Mouse (Mus musculus): ENCODE data around the gene Plxnb2.

Gene Plxnb2

DNA sequence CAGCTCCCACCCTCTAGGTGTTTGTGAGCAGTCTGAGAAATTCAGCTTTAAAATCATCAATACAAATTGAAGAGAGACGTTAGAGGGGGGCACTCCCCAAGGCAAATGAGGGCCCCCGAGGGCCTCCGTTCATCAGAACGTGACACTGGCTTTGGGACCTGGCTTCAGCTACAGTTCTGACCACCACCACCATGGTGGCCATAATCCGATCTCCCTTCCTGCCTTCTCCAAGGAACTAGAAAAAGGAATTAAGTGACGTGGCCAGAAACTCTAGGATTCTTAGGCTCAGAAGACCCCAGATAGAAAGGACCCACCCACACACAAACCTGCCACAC lies 991 bp downstream of the Plxnb2 start:
- no peak for DNase-seq (ENCODE audit: low spot score)

DNA sequence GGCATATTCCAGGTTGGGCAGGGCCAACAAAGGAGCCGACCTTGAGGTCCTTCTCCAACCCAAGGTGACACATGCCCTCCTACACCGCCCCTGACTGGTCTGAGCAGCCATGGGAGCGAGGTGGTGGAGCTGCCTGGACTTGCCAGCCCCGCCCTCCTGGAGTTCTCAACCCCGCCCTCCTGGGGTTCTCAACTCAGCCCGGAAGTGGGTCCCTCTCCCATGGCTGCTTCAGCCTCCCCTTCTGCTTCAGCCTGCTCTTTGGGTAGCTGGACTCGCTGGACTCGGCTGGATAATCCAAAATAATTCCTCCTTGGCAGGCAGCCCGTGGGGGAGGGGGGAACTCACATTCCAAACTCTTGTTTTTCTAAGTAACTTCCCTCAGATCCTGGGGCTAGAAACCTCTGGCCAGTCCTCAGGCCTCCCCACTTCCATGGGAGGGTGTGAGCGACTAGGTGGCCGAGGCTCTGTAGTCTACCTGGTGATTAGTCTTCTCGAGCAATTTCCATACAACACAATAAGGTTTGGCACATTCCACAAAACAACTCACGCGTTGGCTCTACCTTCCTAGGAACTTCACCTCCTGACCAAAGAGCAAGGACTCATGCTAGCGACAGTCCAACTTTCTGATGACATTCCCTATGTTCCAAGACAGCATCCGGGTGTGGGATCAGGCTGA lies 1.5 kb downstream of the Plxnb2 start:
- peak; percentile 65 for DNase-seq (ENCODE audit: low spot score)

DNA sequence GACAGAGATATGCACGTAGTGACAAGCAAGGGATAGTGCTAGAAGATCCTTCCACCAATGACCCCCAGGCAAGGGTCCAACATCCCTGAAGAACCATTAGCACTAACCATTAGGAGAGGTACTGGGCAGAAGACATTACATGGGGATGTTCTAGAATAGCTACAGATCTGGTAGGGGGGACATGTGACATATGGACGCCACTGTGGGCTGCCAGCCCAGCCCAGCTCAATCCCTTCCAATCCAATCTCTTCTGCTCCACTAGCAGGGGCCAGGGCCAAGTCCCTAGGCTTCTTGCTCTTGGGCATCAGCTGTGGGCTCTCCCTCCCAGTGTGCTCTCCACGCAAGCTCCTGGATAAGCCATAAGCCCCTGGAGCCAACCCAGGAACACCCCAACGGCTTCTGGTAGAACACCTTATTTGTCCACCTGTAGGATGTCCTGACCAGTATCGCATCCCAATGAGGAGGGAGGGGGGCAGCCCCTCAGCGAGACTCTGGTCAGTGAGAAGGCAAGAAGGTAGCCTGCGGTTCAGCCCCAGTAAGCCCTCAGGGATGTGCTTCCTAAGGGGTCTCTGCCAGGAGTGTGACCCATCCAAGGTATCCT lies 2.2 kb downstream of the Plxnb2 start:
- DNase-seq (ENCODE audit: low spot score), result no peak

DNA sequence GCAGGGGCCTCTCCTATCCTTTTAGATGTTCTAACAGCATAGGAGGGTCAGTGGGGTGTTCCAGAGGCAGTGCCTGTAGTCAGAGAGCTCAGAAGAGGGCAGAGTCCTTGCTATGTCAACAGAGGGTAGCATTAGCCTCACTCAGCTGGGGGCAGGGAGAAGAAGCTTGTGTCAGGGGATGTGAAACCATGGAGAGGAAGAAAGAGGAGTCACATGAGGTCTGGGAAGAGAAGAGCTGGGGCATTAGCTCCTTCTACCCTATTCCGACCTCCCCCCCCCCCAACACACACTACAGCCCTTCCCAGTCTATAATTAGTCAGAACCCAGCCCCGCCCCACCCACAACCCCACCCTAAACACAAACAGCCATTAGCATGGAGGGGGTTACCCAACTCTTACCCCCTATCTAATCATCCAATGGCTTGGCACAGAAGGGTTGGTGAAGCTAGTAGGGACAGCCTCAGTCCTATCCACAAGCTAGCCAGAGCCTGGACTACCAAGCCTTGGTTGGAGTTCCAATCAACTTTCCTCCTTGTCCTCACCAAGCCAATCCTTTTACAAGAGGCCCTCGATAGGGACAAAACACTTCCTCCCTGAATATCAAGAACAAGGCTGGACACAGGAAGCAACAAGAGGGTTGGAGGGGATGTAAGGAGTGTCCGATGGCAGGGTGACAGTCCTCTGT lies 2.9 kb downstream of the Plxnb2 start:
- no peak for DNase-seq (ENCODE audit: low spot score)

DNA sequence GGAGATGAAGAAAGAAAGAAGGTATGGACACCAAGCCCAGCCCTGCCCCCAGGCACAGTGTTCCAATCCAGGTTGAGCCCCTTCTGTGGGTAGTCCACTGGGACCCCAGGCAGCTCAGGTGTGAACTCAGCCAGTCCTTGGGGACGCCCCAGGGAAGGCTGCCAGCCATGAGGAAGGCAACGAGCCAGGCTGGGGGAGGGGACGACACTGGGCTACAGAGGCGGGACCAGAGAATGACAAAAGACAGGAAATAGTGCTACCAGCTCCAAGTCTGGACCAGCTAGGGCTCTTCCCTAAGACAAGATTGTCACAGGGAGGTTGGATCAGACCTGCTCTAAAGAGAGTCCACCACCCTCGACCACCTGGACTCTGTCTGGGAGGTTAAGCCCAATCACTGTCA lies 3.5 kb downstream of the Plxnb2 start:
- peak; percentile 84 for DNase-seq (ENCODE audit: low spot score)

DNA sequence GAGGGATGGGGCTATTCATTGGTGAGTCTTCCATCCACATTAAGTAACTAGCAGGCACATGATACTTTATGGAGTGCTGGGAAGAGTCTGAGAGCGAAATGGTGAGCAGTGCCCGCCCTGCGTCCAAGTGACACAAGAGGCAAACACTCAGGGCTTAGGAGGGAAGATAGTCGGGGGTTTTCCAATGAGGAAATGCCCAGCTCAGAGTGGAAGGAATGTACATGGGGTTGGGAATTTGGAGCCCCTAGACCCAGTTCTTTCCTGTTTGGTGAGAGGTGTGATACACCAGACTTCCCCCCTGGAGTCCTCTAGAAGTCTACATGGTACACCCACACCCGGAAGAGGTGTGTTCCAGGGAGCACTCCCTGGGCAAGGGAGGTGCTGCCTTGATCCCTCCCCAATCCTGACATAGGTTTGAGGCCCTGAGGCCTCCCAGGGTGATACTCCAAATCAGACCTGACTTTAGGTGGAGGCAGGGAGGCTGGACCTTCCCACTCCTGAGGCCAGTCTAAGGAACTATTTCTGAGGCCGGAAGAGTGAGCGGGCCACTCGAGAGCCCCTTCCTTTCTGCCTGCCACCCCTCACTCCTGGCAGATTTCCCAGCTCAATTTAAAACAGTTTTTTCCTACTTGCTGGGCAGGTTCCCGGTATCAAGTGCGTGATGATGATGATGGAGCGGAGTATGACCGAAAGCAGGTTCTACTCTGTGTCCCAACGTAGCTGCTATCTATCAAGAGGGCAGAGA lies 5.0 kb downstream of the Plxnb2 start:
- no peak for DNase-seq (ENCODE audit: low spot score)

DNA sequence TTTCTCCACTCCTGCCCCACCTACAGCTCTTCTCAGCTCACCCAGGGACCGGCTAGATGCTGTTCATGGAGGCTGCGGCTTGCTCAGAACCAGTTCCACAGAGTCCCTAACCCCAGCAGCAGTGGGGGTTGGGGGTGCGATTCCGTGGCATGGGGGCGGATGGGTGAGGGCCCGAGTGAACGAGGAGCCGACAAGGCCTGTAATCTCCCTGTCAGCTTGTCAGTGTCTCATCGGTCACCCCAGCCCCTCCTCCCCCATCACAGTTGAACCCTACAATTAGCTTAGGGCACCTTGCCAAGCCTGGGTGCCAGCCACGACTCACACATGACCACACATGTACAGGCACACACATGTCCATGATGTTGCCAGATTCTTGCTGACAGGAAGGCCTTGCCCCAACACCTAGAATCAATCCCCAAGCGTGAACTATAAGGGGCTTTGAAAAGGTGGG lies 5.7 kb downstream of the Plxnb2 start:
- no peak for DNase-seq (ENCODE audit: low spot score)

DNA sequence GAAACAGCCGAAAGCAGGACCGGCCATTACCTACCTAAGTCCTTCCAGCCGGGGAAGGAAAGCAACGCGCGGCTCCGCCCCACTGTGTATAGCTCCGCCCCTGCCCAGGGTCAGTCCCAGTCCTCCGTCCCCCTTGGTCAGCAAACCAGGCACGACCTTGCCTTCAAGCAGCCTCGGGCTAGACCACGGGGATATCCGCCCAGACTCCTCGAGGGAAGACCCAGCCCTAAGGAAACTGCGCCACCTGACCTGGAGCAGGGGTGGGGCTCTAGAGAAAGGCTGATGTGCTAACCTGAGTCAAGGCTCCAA lies 6.7 kb downstream of the Plxnb2 start:
- DNase-seq (ENCODE audit: low spot score), result no peak

DNA sequence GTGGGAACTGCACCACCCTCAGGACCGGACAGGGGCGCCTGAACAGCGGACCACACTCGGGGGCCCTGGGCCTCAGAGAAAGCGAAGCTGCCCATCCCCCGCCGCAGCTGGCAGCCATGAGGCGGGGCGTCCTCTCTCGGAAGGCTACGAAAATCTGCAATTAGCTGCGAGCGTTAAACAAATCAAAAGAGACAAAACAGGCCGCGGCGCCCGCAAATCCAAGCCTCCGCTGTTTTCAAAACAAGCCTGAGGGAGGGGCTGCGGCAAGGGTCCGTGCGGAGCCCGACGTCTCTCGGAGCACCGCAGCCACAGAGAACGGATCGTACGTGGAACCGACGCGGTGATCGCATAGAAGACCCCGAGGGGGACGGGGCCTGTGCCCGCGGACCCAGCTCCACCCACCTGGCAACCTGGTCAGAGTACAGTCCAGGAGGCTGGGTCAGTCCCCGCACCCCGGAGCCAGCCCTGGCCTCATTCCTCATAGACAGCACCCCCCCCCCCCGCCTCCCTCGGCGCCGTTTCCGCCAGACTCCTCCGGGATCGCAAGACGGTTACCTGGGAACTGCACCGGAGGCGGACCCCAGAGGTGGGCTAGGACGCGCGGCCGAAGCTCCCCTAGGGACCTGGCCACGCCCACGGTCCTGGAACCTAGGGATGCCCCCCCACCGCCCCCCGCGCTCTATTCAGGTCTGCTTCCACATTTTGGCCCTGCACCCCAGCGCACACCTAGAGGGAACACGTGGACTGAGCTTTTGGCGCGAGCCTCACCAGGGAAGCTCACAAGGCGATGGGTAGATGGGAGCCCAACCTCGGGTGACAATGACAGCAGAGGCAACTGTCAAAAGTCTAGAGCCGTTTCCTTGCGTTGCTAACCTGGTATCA lies 7.3 kb downstream of the Plxnb2 start:
- no peak for DNase-seq (ENCODE audit: low spot score)

DNA sequence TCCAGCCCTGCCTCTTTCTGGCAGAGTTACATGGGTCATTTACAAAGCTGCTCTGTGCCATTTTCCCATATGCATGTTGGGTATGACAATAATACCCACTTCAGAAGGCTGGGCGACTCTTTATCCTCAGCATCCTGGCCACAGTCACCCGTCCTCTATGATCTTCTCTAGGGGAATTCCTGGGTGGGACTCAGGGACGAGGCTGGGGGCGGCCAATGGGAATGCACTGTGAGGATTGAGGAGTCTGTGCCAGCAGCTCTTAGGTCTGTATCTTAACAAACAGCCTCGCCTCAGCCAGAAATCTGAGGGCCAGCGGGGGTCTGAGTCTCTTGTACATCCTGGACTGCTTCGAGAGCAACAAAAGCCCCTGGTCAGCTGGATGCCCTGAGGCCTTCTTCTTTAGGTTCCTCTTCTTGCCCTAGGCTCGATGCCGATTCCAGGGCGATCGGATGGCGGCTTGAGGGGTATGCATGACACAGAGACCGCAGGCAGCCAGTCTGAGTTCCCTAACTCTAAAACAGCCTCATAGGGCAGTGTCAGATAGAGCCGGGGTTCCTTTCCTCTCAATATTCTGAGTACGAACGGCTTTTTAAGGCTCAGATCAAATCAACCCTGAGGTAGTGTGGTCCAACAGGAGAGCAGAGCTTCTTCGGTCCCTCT lies 8.2 kb downstream of the Plxnb2 start:
- no peak for DNase-seq (ENCODE audit: low spot score)

DNA sequence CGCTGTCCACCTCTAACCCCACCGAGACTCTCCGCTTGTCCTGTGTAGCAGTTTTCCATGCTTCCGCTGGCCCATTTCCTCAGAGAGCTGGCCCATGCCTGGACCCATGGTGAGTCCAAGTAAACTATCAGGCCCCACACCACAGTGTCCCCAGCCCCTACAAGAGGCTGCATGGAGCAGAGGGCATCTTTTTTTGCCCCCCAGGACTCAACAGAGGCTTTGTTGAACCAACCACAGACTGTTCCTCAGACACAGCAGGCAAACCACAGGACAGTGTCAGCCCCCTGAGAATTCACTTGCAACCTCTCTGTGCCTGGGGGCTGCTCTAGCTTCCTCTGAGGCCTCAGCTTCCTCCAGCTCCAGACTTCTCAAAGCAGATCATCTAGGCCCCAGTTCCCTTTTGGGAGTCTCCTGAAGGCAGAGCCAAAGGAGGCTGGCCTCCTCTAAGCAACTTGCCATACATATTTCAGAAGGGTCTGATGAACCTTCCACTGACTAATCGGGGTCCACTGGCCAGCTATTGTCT lies 9.0 kb downstream of the Plxnb2 start:
- DNase-seq (ENCODE audit: low spot score), result no peak

DNA sequence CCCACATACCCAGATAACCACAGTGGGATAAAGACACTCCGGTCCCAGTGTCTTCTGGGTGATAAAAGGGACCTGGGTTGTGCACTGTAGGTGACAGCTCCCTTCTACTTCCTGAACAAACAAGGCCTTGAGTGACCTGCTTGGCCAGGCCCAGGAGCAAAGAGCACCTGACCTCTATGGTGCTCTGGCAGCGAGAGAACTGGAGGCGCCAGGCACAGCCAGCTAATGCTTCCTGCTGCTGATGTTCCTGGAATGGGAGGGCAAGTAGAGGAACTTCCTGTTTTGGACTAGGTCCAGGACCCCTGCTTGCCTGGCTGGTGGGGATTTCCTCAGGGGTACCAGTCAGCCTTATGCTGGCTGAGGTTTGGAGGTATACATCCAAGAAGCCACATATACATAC lies 10.5 kb downstream of the Plxnb2 start:
- no peak for DNase-seq (ENCODE audit: low spot score)

DNA sequence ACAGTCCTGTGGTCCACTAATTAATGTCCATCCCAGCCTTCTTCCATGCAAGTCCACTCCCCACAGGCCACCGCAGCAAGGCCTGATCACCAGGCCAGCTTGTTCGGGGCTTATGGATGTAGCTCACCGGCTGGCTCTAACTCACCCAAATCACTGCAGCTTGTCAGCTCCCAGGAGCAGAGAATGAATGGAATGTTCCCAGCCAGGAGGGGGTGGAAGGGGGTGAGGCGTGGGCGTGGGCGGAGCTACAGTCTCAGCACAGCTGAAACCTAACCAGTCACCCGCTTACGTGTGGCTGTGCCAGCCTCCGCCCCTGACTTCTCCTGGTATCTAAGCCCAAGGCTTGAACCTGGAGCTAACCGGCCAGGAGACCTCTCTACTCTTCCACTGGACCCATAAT lies 11.2 kb downstream of the Plxnb2 start:
- peak; percentile 58 for DNase-seq (ENCODE audit: low spot score)

DNA sequence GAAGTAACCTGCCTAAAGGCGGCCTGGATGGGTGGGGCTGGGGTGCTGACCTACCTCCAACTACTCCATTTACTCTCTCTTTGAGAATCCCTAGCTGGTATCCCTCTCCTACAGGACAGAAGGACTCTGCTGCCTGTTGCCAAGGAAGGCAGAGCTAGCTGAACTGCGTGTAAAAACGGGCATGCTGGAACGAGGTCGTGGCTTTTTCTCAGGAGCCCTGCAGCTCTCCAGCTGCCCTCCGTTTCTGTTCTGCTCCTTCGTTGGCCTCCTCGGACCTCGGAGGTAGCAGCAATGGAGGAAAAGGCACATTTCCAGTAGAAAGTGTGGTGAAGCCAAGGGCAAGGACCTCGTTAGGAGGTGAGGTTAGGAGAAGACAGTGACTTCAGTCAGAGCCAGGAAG lies 11.7 kb downstream of the Plxnb2 start:
- DNase-seq (ENCODE audit: low spot score), result no peak

DNA sequence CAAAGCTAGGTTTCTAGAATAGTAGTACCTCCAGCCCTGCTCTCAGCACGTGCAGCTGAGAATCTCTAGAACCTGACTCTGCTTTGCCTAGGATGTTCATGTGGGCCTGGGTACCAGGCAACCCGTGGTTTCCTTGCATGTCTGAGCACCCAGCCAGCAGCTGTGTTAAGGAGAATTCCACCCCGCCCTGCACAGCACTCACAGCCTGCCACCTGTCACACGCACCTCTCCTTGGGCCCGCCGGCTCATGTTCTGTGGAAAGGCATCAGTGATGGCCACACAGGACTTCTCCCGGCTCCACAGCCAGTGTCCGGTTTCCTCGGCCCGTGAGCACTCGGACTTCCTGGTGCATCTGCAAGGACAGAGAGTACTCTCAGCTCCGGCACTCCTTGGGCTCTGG lies 15.1 kb downstream of the Plxnb2 start:
- DNase-seq (ENCODE audit: low spot score), result no peak

DNA sequence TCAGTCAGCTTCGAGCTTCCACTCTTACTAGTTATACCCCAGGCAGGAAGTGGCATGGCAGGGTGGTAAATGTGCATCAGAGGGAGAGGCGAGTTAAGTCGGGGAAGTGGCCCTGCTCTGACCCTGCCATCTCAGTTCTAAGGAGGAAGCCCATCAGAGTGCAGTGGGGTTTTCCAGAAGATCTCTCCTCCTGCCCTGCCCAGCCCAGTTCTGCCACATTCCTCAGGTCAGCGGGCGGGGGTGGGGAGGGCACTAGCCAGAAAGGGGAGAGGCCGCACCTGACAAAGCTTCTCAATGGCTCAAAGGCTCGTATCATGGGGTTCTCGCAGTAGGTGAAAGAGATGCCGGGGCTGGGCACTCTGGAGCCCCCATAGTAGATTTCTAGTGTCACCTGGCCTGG lies 19.2 kb downstream of the Plxnb2 start:
- no peak for DNase-seq (ENCODE audit: low spot score)

DNA sequence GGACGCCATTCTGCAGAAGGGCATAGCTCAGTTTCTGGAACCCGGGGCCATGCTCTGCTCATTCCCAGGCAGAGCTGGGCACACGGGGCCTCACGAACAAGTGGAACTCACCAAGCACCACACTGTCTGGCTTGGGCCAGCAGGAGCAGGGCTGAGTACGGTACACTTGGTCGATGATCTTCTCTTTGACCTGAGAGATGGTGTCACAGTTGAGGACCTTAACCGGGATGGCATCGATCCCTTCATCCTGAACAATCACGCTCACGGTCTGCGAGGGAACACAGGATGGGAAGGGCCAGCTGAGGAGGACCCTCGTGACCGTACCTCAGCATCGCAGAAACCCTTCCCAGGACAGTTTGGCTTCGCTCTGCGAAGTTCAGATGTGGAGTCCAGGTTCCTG lies 22.1 kb downstream of the Plxnb2 start:
- no peak for DNase-seq (ENCODE audit: low spot score)

DNA sequence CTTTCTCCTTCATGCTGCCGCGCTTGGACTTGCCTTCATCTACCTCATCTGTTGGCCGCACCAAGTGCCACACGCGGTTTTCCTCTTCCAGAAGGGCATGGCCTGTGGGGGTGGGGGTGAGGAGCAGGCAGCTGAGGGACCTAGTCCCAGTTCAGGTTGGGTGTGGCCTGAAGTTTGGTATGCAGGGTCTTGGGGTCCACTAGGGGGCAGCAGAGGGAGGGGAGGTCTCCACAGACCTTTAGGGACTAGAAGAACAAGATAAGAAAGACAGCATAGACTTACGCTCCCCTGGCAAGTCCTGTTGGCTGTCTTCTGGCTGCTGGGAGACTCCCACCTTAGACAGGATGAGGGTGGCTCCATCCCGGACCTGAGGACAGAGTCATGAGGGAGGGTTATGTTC lies 22.6 kb downstream of the Plxnb2 start:
- DNase-seq (ENCODE audit: low spot score), result no peak

DNA sequence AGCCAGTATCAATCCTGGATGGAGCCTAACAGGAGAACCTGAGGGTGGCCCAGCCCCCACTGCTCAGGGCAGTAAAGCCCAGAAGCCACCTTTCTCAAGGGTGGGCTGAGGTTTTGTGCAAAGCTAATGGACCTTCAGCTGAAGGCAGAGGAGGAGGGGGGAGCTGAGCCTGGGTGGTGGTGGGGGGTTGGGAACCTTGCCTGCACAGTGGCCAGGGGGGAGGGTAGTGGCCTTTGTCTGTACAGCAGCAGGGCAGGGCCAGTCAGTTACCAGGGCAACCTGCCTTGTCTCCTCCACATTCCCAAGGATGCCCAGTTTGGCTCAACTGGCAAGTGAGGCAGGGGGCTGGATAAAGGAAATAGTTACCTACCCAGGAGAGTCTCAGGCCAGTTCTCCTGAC lies 28.3 kb downstream of the Plxnb2 start:
- no peak for DNase-seq (ENCODE audit: low spot score)

DNA sequence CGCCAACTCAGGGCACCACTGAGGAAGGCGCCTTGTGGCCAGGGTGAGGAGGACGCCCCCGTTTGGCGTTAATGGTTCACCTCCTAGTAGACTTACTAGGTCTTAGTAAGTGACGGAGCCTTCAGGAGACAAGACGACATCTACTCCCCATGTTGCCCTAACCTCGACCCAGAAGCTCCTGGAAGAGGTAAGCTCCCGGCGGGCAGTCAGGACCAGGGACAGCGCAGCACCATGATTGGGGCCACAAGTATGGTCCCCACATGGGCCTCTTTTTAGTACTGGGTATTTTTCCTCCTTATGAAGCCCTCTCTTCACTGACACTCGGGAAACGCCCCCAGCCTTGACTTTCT lies 30.6 kb downstream of the Plxnb2 start:
- no peak for DNase-seq (ENCODE audit: low spot score)

DNA sequence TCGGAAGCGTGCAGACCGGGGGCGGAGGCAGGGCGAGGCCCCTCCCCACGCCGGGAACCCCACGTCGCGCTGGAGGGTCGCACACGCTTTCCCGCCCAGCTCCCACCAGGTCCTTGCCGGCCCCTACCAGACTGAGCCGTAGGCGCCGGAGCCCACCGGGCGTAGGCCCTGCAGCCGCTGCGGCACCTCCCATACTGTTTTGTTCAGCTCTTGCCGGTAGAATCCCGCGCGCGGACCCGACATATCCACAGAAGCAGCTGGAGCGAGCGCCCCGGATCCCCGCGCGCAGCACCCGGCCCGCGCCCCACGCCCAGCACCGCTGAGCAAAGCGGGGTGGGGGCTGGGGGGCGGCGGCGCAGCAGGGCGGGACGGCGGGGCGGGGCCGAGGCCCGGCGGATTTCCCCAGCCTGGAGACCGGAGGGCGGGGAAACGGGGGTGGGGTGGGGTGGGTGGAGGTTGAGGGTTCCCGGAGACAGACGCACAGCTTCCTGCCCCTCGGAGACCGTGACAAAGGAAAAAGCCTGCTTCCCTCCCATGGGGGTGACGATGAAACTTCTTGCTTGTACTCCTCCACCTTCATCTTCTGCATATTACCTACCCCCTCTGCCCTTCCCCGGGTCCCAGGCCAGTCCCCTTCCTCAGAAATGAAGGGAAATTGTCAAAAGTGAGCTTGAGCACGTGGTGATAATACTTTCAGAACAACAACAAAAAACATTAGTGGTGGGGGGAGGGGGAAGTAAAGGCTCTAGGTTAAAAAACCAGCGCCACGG lies 31.1 kb downstream of the Plxnb2 start, which contains the start of gene Mapk11:
Gene Mapk11 (minus strand): TSS at position 358 of the 770 bp plus-strand sequence.
- DNase-seq (ENCODE audit: low spot score), result no peak

Measured in ovary, postnatal 14 days (tissue).